Mouse (Mus musculus): ENCODE data around the gene Daam1.

GRCm38 (mm10) chr12:71975626-71976025 is 144.7 kb downstream of the Daam1 start:
- TF ChIP-seq CTCF (conservative IDR thresholded peaks at IDR 0.05; ENCODE audit: low read length), result no peak
- TF ChIP-seq POU5F1 (IDR thresholded peaks at IDR 0.05; ENCODE audit: borderline replicate concordance, low read length), result no peak
- TF ChIP-seq NANOG (IDR thresholded peaks at IDR 0.05; ENCODE audit: borderline replicate concordance, low read length), result no peak
